Mouse (Mus musculus): Measurements from ENCODE around the gene Rilp. TPM values are rescaled to one million over a fixed set of nuclear protein-coding genes. Genes with fewer than 3 reads are reported as not detected.
A peak's percentile ranks its signal among the peaks of the same experiment; 100 is the strongest.

The Rilp gene
- 10 to 100 TPM in 1 of 2 experiments, 1 to 10 TPM in 1; 9.3 to 11.5 TPM for total RNA-seq (2021)
- long read RNA-seq, experiment 1, transcript Rilp-201 (8 exons, 1,489 nt) = major isoform, 5 of 12 reads
- long read RNA-seq, experiment 1, partial matches to known transcripts = 4 of 12 reads
- long read RNA-seq, experiment 1, other reads (novel, unspliced or antisense) = 3 of 12 reads
- long read RNA-seq, experiment 2, partial matches to known transcripts = 3 of 7 reads
- long read RNA-seq, experiment 2, other reads (novel, unspliced or antisense) = 2 of 7 reads

- DNase-seq = peak; percentile 85 to 86
These were observed at the start of gene Rilp for GRCm38 (mm10) chr11:75509741-75510626. Gene Rilp, plus strand, starts transcription at chr11:75510094.

- DNase-seq = peak; percentile 92 to 93
These were observed 49.6 kb upstream of the Rilp start for GRCm38 (mm10) chr11:75460103-75460843.

GRCm38 (mm10) chr11:75460844-75461742 lies 48.8 kb upstream of the Rilp start, which contains the start of gene Tlcd2:
Gene Tlcd2, plus strand, starts transcription at chr11:75461715.
- peak; percentile 99 to 100 for DNase-seq

- no peak for DNase-seq
These were observed 48.1 kb upstream of the Rilp start for GRCm38 (mm10) chr11:75461743-75462252.

GRCm38 (mm10) chr11:75462253-75462783 lies 47.6 kb upstream of the Rilp start:
- peak; percentile 94 to 95 for DNase-seq

GRCm38 (mm10) chr11:75462865-75463336 lies 47.0 kb upstream of the Rilp start:
- peak; percentile 98 to 99 for DNase-seq

GRCm38 (mm10) chr11:75463624-75464023 lies 46.3 kb upstream of the Rilp start:
- DNase-seq = no peak

- DNase-seq = no peak
These were observed 45.5 kb upstream of the Rilp start for GRCm38 (mm10) chr11:75464417-75464816.

- DNase-seq = no peak
These were observed 44.8 kb upstream of the Rilp start for GRCm38 (mm10) chr11:75465051-75465450.

- DNase-seq = no peak
These were observed 43.0 kb upstream of the Rilp start for GRCm38 (mm10) chr11:75466731-75467505.

GRCm38 (mm10) chr11:75467512-75468215 lies 42.2 kb upstream of the Rilp start:
- DNase-seq = peak; percentile 87

GRCm38 (mm10) chr11:75468410-75468809 lies 41.5 kb upstream of the Rilp start:
- no peak for DNase-seq

GRCm38 (mm10) chr11:75469261-75469660 lies 40.6 kb upstream of the Rilp start:
- no peak for DNase-seq

- DNase-seq = no peak
These were observed 39.2 kb upstream of the Rilp start for GRCm38 (mm10) chr11:75470675-75471074.

- DNase-seq = no peak
These were observed 37.3 kb upstream of the Rilp start for GRCm38 (mm10) chr11:75472469-75473081.

- DNase-seq = no peak
These were observed 36.5 kb upstream of the Rilp start for GRCm38 (mm10) chr11:75473376-75473775.

- no peak for DNase-seq
These were observed 23.7 kb upstream of the Rilp start for GRCm38 (mm10) chr11:75486192-75486591.

- DNase-seq = peak; percentile 95 to 96
These were observed 23.2 kb upstream of the Rilp start, which contains the start of gene Prpf8 for GRCm38 (mm10) chr11:75486601-75487285. Gene Prpf8, plus strand, starts transcription at chr11:75486816.
